Mouse (Mus musculus) embryo, embryonic 11.5 days (tissue): ENCODE results near the gene Nmt2.

Experiments used
- DNase-seq: peaks from one replicate; pipeline ENCODE4 v3.0.0-alpha.2; 2012; ENCODE audit warnings: low read depth, low spot score

The Nmt2 gene

DNA sequence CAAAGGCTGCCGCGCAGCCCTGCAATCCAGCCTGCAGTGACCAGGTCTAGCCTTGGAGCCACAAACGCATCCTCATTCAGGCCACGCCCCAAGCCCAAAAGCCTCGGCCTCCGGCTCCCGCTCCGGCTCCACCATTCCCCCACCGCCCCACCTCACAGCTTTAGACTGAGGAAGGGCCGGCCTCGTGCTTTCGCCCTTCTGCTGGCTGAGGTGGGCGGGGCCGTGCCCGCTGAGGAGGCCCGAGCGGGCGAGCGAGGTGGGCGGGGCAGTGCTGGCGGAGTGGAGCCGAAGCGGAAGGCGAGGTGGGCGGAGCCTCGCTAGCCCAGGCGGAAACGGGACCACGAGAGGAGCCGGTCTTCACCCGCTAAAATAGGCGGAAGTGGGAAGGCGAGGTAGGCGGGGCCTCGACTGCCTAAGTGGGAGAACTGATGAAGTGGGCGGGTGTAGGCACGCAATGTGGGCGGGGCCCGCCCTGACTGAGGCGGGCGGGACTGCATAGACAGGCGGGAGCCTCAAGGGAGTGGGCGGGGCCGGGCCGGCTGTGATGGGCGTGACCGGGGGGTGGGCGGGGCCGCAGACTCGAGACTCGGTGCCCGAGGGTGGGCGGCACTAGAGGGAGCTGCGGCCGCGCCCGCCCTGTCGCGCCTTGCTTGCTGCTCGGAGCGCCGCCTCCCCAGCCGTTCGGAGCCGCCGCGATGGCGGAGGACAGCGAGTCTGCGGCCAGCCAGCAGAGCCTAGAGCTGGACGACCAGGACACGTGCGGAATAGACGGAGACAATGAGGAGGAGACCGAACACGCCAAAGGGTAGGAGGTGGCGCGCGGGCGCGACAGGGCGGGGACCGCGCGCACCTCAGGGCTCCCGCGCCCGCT lies at the start of gene Nmt2:
TSS of gene Nmt2 (plus strand) at position 611 of the 871 bp plus-strand sequence.
- DNase-seq, result peak; percentile 100

DNA sequence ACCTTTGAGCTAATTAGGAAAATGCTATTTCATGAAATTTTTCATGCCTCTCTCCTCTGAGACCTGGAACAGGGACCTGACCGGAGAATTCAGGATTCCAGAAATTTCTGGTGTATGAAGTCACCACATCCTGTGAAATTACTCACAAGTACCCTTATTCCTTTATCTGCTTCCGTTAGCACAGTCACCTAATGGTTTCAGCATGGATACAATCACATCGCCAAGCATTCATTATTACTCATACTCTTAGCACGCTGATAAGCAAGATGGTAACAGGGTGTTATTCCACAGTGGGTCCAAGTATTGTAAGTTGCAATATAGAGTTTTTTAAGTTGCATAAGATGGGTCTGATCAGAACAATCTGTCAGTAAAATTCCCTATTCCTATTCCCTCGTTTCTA lies 44.8 kb upstream of the Nmt2 start:
- no peak for DNase-seq

DNA sequence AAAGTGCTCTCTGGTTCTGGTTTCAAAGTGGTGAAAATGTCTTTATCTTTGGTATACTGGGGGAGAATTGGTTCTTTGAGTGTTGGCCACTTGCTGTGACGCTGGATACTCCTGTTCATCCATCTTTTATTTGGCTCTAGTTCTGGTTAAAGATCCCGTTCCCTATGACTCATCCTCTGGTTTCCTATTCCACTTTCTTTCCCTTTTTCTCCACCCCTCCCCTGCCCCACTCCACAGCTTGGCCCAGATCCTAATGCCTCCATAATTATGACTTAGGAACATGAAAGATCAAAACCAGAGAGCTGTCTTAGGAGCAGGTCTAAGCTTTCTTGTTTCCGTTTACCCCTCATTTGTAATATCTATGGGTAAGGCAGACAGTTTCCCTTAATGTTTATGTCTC lies 39.8 kb upstream of the Nmt2 start:
- DNase-seq, result no peak

DNA sequence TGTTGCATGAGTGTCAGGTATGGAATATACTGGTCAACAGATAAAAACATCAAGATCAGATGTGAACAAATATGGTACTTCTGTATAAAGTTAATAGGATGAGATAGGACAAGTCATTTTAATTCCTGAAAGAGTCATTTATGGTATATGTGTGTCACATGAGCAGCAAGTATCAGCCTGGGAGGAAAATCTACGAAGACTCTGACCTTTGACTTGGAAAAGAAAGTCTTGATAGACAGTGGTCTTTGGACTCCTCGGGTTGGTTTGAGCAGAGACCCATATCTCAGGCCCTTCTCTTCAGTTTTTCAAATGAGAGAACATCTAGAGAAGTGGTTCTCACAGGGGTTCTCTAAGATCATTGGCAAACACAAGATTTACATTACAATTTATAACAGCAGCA lies 32.7 kb upstream of the Nmt2 start:
- no peak for DNase-seq

DNA sequence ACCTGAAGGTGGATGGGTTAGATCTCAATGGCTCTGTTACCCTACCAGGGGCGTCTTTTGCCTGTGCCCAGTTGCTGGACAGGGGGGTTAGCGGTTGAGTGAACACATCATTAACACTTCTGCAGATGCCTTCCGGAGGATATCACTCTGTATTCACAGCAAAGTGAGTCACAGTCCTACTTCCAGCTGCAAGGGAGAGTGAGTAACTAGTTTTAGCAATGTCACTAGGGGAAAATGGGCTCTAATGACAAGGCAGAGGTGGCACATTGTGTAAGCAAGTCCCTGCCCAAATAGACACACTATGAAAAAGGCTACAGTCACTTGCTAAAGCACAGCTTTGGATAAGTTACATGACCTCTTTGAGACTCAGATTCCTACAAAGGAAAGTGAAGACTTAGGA lies 17.5 kb upstream of the Nmt2 start:
- no peak for DNase-seq

DNA sequence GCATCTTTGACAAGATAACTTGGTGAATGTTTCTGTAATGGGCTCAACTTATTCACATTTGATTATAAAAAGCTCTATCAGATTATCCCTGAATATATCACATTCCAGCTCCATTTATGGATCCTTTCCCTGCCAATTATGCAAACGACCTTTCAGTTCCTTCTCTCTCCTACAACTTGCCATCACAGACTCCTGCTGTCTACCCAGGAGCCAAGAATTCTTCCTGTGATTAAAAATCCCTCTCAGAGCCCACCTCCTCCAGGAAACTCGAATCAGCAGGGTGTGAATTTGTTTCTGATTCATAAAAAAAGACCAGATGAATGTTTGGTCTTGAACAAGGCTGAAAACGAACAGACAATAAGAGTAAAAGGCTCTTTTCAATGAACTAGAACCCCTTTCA lies 16.1 kb upstream of the Nmt2 start:
- DNase-seq, result no peak

DNA sequence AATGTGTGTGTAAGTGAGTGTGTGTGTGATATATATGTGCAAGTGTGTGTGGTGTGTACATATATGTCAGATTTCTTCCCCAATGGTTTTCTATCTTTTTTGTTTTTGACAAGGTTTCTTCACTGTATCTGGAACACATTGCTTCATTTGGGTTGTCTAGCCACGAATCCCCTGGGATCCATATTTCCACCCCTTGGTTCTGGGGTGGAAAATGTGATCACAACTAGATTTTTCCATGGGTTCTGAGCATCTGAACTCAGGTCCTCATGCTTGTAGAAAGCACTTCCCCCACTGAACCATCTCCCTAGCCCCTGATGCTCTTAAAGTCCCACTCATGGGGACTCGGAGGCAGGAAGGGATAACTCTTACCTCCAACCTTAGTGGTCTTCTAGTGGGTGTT lies 10.7 kb upstream of the Nmt2 start:
- no peak for DNase-seq

DNA sequence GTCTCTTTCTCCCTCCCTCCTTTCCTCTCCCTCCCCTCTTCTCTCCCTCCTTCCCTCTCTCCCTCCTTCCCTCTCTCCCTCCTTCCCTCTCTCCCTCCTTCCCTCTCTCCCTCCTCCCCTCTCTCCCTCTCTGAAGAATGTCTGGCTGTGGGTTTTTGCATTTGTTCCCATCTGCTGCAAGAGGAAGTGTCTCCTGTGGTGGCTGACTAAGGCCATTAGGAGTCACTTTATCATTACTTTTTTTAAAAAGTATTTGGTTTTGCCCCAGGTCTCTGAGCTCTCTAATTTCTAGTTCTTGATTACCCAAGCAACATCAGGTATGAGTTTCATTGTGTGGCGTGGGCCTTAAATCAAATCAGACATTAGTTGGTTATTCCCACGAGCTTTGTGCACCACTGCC lies 7.9 kb upstream of the Nmt2 start:
- DNase-seq, result no peak

DNA sequence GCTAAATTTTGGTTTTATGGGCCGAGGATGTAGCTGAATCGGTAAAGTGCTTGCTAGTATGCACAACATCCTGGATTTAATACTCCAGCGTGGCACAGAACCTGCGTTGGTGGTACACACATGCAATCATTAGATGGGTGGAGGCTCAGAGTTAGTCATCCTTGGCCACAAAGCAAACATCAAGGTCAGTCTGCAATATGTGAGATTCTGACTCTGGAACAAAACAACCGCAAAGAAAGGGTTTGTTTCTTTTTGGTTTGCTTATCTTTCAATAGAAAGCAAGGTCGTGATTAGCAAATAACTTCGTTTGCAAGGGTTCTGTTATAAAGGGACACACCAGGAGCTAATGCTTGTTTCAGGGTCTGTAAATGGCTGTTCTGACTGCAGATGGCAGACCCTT lies 6.5 kb upstream of the Nmt2 start:
- DNase-seq, result no peak

DNA sequence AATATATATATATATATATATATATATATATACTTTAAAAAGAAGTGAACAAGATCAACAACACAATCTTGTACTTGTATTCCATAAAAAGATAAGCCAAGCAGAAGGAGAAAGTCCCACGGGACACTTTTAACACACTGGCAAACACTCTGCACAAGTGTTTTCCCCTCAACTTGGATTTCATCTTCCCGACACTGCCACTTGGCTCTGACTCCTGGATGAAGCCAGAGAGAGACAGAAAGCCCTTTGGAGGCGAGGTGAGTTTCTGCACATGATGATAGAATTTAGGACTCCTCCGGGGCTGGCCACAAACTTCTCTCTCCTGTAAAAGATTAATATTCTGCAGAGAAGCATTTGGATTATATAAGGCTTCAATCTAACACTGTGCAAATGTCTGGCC lies 2.7 kb upstream of the Nmt2 start:
- DNase-seq, result no peak

DNA sequence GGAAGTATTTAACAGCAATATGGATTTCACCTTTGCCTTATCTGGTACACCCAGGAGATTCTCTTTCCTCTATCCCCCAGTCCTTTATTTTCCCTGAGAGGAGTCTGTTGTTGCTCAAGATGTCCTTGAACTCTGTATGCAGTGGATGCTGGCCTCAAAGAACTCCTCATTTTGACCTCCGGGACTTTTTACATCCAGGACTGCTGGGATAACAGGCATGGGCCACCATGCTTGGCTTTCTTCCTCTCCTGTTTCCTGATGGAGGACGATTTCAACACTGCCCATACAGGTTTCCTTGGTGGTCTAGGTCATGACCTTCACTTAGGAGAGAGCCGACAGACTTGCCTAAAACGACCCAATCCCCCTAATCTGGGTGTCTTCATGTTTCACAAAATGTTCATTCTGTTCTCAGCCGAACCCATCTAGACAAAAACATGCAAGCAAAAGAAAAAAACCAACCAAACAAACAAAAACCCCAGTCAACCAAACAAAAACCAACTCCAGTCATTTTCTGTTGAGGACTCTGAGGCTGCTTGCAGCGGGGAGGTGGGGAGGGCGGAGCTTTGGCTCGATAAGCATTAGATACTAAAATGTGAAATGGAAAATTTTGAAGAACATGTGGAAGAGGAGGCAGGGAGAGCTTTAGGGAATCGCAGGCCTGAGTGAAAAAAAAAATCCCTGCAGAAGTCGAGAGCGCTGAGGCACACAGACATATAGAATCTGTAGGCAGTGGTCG lies 978 bp upstream of the Nmt2 start:
- peak; percentile 7 for DNase-seq

DNA sequence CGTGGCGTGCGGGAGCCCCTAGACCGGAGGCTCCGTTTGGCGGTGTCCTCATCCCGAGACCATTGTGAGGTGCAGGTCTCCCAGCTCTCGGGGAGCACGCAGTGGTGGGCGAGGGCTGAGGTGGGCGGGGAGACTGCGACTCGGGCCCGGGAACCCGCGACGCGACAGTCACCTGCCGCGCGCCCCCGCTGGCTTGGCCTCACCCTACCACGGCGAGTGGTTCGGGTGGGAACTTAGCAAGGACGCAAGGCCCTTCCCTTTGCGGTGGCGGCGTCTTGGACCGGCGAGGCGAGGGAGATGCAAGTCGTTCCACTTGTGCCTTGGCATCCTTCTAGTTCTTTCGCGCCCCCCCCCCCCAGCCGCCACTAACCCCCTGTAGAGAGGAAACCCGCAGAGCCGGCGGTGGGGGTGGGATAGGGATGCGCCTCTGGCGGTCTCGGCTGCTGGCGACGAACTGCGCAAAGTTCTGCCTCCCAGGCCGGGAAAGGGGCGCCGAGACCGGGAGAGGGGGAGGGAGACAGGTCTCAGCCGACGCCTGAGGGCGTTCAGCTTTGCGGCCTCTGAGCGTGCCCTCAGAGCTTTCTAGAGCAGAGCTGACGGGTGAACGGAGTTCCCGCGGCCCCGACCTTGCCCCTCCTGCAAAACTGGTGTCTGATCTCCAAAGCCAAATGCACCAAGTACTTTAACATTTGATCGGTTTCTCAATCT lies 615 bp downstream of the Nmt2 start:
- DNase-seq, result peak; percentile 35

DNA sequence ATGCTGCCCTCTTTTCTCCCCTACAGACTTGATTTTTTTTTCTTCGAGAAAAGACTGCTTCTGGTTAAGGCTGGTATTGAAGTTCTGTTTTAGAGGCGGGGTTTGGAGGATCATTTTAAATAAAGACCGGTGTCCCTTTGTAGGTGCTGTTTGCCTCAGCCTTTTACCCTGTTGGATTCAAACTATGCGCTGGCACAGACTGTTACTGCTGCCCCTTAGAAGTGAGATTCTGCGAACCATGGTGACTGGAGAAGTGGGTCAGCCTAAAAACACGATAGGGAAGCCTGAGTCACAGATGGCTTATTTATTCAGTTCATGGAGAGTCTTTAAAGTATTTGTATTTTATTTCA lies 1.1 kb downstream of the Nmt2 start:
- DNase-seq, result no peak

DNA sequence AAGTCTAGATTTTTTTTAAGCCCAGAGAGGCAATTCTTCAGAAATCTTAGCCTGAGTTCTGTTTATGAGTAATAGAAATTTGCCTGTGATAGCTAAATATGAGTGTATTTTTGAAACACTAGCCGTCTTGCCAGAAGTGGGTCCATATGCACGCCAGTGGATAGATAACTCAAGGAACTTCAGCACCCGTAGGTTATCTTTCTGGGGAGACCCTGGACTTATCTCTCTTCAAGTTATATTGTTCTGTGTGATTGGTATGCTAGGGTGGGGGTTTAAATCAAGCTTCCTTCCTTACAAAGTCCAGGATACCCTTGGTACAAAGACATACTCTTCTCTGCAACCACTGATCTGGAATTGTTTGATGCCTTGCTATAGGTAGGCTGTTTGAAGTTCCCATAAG lies 1.7 kb downstream of the Nmt2 start:
- no peak for DNase-seq

DNA sequence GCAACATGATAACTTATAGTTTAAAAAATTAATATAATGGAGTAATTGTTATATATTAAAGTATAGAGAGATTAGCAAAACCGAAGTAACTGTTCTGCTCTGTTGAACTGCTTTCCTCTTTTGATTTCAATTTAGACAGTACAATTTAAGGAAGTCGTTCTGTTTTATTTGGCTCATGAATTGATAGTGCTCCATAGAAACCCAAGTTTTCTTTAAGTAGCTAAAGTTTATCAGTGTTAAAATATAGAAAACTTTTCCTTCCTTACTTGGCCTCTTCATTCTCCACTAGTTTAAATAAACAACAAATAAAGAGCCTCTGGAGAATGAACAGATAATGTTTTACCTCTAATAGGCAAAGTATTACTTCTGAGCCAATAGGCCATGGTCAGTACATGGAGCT lies 2.2 kb downstream of the Nmt2 start:
- no peak for DNase-seq

DNA sequence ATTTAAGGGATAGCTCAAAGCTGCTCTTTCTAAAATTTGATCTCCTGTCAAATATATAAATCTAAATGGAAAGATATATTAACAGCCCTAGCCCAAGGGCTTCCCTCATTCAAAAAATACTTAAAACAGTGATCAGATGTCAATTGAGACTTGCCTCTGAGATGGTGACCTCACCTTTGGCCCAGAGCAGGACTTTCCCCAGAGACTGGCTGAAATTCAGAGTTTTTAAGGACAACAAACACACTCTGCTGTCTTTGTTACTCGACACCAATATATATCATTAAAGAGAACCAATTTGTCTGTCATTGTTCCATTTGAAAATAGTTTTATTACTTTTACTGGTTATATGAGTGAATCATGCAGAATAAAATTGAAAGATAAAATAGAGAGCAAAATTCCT lies 5.6 kb downstream of the Nmt2 start:
- DNase-seq, result no peak

DNA sequence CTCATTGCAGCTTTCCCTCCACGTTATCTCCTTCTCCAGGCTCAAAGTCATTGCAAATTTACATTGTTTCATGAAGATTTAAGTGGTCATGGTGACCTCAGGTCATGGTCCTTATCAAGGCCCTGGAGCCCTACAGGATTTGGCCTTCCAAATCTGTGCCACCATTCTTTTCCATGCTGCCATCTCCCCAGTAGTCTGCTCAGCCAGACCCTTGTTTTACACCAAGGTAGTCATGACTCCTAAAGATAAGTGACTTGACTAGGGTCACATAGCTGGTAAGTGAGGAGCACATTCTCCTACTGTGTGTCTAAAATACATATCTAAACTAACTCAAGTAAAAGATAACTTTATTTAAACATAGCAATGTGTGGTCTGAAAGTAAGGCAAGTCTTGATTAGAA lies 8.2 kb downstream of the Nmt2 start:
- no peak for DNase-seq

DNA sequence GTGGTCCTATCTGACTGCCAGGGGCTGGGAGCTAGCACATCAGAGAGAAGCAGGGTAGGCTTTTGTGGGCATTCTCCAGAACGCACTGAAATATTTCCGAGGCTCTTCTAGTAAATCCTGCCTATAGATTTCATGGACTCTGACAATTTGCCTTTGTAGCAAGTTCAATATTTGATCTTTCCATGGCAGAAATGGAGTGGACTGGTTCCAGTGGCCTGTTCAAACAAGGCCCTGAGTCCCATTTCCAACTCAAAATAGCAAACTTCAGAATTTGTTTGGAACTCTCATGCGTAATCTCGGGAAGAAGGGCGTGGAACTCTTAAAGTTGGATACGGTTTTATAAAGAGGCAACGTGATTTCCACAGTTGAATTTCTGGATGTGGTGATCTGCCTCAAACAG lies 11.8 kb downstream of the Nmt2 start:
- DNase-seq, result no peak

DNA sequence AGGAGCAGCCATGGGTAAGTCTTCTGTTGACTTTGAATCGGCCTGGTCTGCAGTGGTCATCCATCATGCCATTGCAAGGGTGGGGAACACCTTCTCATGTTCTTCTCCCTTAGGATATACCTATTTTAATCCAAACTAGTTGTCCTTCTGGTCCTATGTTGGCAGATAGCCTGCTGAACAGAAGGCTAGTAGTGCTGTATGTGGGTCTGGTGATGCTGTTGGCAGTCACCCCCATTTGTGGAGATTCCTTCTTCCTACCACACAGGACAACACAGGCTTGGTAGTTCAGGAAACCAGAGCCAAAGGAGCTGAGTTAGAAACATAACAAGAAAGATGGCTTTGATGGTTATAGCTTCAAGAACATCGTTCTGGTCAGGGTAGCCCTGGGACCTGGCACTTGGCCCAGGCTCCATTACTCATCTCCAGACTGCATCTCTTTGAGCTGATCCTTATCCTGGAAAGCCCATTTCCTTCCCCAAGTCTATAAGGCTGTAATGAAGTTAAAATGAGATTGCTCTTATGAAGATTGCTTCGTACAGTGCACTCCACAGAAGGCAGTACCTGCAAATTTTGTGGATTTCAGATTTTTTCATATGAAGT lies 21.5 kb downstream of the Nmt2 start:
- no peak for DNase-seq

DNA sequence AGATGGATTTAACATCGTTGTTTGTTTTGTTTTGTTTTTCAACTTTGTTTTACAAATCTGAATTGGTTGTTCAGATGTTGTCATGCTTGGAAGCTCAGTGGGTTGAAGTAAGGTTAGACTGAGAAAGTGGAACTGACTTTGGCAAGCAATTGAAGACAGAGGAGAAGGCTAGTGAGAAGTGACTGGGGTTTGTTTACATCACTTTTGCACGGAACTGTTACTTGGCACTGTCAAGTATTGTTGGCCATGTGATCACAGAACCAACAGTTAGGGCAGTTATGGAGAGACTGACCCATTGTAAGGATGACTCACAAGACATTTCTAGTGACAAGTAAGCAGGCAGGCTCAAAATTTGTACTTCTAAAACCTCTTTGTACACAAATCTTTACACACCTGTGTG lies 39.1 kb downstream of the Nmt2 start:
- no peak for DNase-seq

DNA sequence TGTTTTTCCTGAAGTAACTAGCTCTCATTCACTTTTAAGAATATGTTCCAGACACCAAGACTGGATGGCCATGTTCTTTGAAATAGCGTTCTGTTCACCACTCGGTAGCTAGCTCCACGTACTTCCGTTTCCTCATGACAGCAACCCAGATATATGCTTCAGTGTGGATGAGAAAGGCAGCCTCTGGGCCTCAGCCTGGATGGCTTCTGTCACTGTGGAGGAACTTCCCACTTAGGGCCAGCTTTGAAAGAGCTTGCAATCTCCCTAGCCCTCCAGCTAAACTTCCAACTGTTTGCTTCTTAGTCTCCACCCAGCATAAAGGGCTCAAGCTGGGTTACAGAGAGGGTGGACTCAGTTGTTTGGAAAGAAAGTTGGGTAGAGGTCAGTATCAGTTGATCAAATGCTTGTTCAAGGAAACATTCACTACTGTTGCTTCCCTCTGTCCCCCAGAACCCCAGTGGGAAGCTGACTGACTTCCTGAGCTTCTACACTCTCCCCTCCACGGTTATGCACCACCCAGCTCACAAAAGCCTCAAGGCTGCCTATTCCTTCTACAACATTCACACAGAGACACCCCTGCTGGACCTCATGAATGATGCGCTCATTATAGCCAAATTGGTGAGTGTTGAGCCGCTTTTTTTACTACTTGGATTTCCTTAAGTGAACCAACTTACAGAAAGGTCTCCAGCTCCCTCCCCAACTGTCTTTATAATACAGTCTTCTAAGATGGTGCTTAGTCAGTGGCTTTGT lies 40.5 kb downstream of the Nmt2 start:
- DNase-seq, result no peak

DNA sequence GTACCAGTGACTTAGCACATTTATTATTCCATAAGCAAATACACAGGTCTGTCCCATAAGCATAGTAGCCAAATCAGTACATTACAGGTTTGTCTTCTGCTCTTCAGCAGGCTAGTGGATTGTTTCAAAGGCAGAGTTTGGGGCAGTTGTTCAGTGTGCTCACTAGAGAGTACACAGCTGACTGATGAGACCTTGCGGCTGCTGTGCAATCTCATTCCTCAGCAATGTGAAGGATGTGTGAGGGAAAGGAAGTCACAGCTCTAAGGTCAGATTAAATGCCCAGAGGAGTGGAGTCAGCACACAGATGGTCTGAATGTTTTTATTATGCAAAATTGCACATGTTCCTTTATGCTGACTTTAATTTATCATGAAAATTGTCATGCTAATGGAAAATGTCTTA lies 42.5 kb downstream of the Nmt2 start:
- no peak for DNase-seq
